Mouse (Mus musculus) Patski (cell line): ENCODE results near the gene Tmem8. TPM values are rescaled to one million over a fixed set of nuclear protein-coding genes. Genes with fewer than 3 reads are reported as not detected.
"Not testable (repeated sequence)": the region's sequence is repeated elsewhere in the genome, so short reads cannot be mapped to it uniquely, and the experiment has no call there.

Experiments
- ATAC-seq: fragments of 100-300 bp; one replicate; pipeline ENCODE4 v1.8.0; 2021
- CTCF ChIA-PET: fragments of 350-600 bp; sonication (Branson Sonifier 250); formaldehyde crosslinking; loops from one replicate; lab custom pipeline; 2022; ENCODE audit warnings: inconsistent platforms; lab: Charles Lee
- POLR2A ChIA-PET: fragments of 350-600 bp; sonication (Branson Sonifier 250); formaldehyde crosslinking; loops from one replicate; lab custom pipeline; 2022; ENCODE audit warnings: antibody characterized with exemption, inconsistent platforms; lab: Charles Lee
- DNase-seq: peaks from one replicate; pipeline ENCODE4 v3.0.0-alpha.2; 2011; ENCODE audit warnings: low read depth, low spot score
- H3K27me3 ChIP-seq: fragments of 371-371 bp; one replicate; pipeline ENCODE4 v1.5.1; 2021
- CTCF ChIP-seq: fragments of 100-300 bp; IDR thresholded peaks from one replicate; pipeline ENCODE4 v1.5.1; 2021
- in situ Hi-C: fragments of 300-500 bp; cut with MboI; formaldehyde crosslinking; loops from 3 replicates; pipeline ENCODE4 v1.11.1; 2018; ENCODE audit warnings: low pct_unique_long_range_greater_than_20kb, mixed read lengths
- polyA plus RNA-seq: library from polyadenylated mRNA; unstranded; gene quantifications from one replicate; pipeline ENCODE4 v1.2.3, GENCODE M21; 2021

Tmem8 gene
- polyA plus RNA-seq, 1 experiment from 2014 or later, result 22.7 TPM

DNA sequence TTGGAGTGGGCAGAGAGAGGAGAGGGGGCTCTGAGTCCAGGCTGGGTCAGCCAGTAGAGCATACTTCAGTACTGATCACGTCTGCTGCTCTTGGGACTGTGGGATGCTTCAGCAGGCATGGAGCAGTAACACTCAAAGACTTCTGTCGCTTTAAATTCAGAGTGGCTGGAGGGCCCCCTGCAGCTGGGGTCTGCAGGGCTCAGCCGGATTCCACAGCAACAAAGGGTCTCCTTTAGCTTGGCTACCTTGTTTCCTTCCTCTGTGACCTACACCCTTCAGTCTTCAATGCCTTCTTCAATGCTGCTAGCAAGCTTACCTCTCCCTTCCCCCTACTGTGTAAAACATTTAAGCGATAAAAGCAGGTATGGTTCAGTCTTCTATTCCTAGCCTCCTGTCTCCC is 2.1 kb upstream of the Tmem8 start:
- no peak for ATAC-seq

DNA sequence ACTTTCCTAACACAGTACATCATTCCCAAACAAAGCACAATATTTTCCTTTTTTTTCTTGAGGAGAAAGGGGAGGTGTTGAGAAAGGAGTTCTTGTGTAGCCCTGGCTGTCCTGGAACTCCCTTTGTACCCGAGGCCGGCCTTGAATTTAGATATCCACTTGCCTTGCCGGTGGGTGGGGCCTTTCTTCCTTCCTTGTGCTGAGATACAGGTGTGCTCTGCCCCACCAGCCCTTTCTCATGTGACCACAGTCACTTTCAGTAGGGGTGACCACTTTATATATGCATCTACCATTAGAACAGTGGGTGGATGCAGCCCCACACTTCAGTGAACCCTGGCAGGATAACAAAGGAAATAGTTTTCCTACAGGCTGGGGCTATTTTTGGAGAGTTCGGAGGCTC is 1.4 kb upstream of the Tmem8 start:
- ATAC-seq (no peak), DNase-seq (no peak)
- POLR2A ChIA-PET, result no interaction called here
- no peaks in the 10 kb centered on the region for H3K27me3 ChIP-seq
- no peak for TF ChIP-seq CTCF
- in situ Hi-C loops, result no loop called here
- CTCF ChIA-PET, result no interaction called here

More for the DNA sequence above, 2.1 kb upstream of the Tmem8 start:
- in situ Hi-C loops, result no loop called here
- POLR2A ChIA-PET, result no interaction called here
- TF ChIP-seq CTCF, result no peak
- no peak for DNase-seq
- H3K27me3 ChIP-seq, result no peaks in the 10 kb centered on the region
- CTCF ChIA-PET, result no interaction called here

DNA sequence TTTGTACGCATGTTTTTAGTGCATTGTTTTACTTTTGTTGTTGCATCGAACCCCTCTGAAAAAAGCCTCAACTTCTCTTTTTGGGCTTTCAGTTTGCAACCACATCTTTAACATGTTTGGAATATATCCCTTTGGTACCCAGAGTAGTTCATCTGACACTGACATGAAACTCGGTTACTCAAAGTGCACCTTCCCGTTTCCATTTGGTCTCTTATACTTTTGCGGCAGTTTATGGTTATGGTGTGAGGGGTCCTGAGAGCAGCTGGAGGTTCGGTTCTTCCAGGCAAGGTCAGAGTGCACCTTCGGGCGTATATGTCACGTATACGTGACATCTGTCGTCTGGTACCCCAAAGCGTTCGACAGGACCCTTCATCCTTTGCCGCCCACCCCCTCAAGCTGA is 348 bp upstream of the Tmem8 start:
- CTCF ChIA-PET, result interaction anchor here (1.3 to 1.9 kb wide), 2 partner anchors 12 to 103 kb away, joined by 4 read pairs; no protein-coding TSS in a partner anchor
- no peaks in the 10 kb centered on the region for H3K27me3 ChIP-seq
- POLR2A ChIA-PET, result interaction anchor here (0.6 to 1.2 kb wide), 2 partner anchors 10 to 825 kb away, joined by 3 read pairs; no protein-coding TSS in a partner anchor
- no peak for TF ChIP-seq CTCF
- in situ Hi-C loops, result no loop called here
- DNase-seq (no peak), ATAC-seq (no peak)

DNA sequence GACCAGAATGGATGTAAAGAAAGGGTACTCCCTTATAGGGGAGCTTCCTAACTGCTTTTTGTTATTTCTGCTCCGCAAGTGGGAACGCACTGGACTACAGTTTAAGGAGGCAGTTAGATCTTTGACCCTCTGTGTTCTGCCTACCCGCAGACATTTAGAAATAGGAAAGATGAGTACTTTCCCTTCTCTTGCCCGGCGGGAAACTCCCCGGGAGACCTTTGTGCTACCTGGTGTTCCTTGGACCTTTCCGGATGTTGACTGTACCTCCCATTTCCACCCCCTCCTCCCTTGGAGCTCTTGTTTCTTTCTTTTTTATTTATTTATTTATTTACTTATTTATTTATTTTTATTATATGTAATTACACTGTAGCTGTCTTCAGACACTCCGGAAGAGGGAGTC is 962 bp downstream of the Tmem8 start:
- TF ChIP-seq CTCF, result no peak
- no peak for DNase-seq
- ChIA-PET POLR2A (interaction anchor here (1.2 kb wide), 1 partner anchor 11 kb away, joined by 3 read pairs; no protein-coding TSS in a partner anchor), CTCF (interaction anchor here (1.3 to 1.9 kb wide), 2 partner anchors 105 to 129 kb away, joined by 4 read pairs; partner anchors contain the start of gene Fam234a)
- H3K27me3 ChIP-seq, result no peaks in the 10 kb centered on the region
- in situ Hi-C loops, result no loop called here
- no peak for ATAC-seq

DNA sequence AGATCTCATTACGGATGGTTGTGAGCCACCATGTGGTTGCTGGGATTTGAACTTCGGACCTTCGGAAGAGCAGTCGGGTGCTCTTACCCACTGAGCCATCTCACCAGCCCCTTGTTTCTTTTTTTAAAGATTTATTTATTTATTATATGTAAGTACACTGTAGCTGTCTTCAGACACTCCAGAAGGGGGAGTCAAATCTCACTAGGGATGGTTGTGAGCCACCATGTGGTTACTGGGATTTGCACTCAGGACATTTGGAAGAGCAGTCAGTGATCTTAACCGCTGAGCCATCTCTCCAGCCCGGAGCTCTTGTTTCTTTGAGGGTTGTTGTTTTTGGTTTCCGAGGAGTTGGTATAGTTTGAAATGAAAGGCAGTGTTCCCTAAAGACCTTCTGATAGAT is 1.4 kb downstream of the Tmem8 start:
- in situ Hi-C loops, POLR2A ChIA-PET, H3K27me3 ChIP-seq, DNase-seq, ATAC-seq: not testable (repeated sequence)
- CTCF ChIA-PET, result interaction anchor here (1.1 to 1.3 kb wide), 3 partner anchors 9 to 129 kb away, joined by 3 to 4 read pairs (median 4); partner anchors contain the start of gene Fam234a

DNA sequence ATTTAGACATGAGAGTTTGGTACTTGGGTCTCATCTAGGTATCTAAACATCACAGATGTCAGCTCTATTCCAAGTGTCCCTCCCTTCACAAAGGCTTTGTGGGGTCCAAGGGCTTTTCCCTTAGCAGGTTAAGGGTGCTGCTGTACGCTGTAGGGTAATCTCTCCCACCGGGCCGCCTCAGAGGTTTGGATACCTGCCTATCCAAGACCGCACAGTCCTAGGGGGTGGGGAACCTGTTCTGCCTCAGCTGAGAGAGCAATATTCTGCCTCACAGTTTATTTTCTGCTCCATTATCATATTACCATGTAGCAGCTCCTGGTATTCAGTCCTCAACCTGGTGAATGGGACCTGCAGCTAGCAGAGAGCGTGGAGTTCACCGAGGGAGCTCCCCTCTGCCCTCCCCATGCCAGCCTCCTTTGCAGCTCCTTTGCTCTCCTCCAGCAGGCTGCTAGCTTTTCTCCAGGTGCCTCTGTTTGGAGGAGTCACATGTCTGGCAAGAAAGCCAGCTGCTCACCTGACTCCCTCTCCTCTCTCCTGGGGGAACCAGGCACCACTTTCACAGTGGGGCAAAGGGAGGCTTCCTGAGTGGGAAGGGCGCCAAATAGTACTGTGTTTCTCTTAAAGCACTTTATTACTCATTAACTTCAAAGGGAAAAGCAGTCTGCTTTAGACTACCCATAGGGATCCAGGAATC is 2.3 kb downstream of the Tmem8 start:
- H3K27me3 ChIP-seq, result no peaks in the 10 kb centered on the region

DNA sequence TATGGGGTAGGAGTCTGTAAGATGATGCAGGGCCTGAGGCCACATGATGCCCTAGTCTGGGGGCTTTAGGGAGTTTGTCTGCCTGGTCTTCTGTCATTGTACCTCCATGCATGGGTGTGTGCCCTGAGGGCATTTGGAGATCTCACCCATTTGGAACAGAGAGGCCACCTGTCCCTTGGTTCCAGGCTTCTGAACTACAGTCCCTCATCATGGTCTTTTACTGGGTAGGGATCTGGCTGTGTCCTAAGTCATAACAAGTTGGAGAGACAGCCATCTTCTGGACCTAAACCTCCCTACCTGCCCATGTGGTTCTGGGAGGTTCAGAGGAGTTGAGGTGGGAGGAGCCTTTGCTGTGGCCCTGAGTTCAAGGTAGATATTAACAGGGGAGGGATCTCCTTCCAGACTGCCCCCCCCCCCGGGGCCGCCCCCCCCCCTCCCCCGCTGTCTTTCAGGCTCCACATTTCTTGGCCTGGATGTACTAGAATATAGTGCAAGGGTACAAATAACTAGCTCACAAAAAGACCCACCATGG is 2.9 kb downstream of the Tmem8 start:
- DNase-seq (no peak), ATAC-seq (no peak)
- ChIA-PET CTCF (interaction anchor here (1.2 kb wide), 1 partner anchor 105 kb away, joined by 4 read pairs; no protein-coding TSS in a partner anchor), POLR2A (no interaction called here)
- no peaks in the 10 kb centered on the region for H3K27me3 ChIP-seq
- in situ Hi-C loops, result no loop called here
- TF ChIP-seq CTCF, result no peak

More for the DNA sequence above, 2.3 kb downstream of the Tmem8 start:
- no peak for DNase-seq
- ATAC-seq, result no peak
- ChIA-PET POLR2A (no interaction called here), CTCF (interaction anchor here (1.1 to 1.2 kb wide), 2 partner anchors 10 to 106 kb away, joined by 3 to 4 read pairs; no protein-coding TSS in a partner anchor)
- in situ Hi-C loops, result no loop called here
- no peak for TF ChIP-seq CTCF

DNA sequence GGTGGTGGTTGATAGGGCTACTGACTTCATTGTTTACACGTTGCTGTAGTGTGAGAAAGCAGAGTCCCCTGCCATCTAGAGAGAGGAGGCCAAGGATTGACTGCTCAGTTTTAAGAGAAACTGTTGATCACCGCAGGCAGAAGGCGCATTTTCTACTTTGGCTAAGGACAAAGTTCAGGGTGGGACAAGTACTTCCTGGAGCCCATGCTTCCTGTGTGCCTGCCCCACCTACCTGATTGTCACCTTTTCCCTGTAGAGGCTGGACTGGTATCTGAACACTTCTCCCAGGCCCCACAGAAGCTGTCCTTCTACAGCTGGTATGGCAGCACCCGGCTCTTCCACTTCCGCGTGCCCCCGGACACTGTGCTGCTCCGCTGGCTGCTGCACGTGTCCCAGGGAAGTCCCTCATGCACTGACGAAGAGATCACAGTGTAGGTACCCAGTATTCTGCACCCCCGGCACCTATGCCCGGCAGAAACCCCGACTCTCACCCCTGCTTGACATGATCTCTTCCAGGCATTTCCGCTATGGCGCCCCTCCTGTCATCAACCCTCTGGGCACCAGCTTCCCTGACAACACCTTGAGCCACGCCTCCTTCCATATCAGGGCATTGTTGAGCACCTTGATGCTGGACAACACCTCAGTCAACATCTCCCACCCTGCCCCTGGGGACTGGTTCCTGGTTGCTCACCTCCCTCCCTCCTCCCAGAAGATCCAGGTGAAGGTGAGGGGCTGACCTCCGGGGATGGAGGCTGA is 3.6 kb downstream of the Tmem8 start:
- no peak for TF ChIP-seq CTCF
- ChIA-PET POLR2A (no interaction called here), CTCF (interaction anchor here (1.3 kb wide), 1 partner anchor 127 kb away, joined by 4 read pairs; the partner anchor contains the start of gene Fam234a)
- in situ Hi-C loops, result no loop called here
- no peak for DNase-seq
- H3K27me3 ChIP-seq, result no peaks in the 10 kb centered on the region
- ATAC-seq, result no peak

DNA sequence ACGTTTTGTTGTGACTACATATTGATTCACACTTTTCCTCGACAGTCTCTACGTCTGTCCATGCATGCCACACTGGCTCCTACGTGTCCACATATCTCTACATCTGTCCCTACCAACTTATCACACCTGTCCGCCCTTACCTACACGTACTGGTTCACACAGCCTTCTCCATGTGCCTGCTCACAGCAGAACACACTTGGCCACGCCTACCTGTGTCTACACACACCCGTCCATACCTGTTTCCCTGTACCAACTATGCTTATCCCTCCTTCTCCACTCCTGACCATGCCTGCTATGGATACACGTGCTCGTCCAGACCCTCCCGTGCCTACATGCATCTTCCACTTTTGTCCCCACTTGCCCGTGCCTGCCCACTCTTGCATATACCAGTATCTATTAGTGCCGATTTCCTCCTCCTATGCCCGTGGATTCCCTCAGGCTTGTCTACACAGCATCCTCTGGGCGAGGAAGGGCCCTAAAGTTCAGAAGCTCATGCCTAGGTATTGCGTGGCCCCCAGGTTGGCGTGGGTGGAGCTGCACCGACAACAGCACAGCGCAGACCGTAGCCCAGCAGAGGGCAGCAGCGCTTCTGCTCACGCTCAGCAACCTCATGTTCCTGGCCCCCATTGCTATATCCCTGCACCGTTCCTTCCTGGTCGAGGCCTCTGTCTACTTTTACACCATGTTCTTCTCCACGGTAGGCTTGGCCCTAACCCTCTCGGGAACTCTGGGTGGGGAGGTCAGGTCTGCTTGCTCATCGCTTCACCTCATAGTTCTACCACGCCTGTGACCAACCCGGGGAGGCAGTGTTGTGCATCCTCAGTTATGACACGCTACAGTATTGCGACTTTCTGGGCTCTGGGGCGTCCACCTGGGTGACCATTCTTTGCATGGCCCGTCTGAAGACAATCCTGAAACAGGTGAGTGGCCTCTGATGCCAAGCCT is 6.9 kb downstream of the Tmem8 start:
- DNase-seq (no peak), ATAC-seq (peak; percentile 48)
- CTCF ChIA-PET, result interaction anchor here (1.6 kb wide), 1 partner anchor 123 kb away, joined by 4 read pairs; no protein-coding TSS in a partner anchor
- POLR2A ChIA-PET, result interaction anchor here (0.6 kb wide), 1 partner anchor 76 kb away, joined by 3 read pairs; no protein-coding TSS in a partner anchor
- no peaks in the 10 kb centered on the region for H3K27me3 ChIP-seq
- in situ Hi-C loops, result loop anchor here (5.0 kb wide), 3 partner anchors 72 to 332 kb away; partner anchors contain the start of gene Fam234a
- no peak for TF ChIP-seq CTCF
